ENCODE assay signal across 21 mouse cellular contexts in genomic region chr15:80630147-80630546, GRCm38 (mm10). TPM values are rescaled to one million over a fixed set of nuclear protein-coding genes. Genes with fewer than 3 reads are reported as not detected.
A peak's percentile ranks its signal among the peaks of the same experiment; 100 is the strongest.
DNase-seq lines count a peak whose midpoint lies in the region; ATAC-seq and TF ChIP-seq lines count a peak whose summit lies in the region.
"Had no signal": no experiment of that assay in that cellular context is flagged by ENCODE, and none has a peak within 500 bp of the region (broad histone marks: within the 10 kb centered on the region; RNA-seq: fewer than 3 reads in every experiment).

No protein-coding gene starts in this region.

- 0 out of 2 replicates have a peak overlapping the region, but pooled peaks have one; percentile 16 for H3K9ac ChIP-seq in hindbrain, embryonic 14.5 days
- no peak overlapping the region for H3K9ac ChIP-seq in hindbrain, postnatal 0 days (replicated peaks; ENCODE audit: low read length)
- H3K9ac ChIP-seq: forebrain, embryonic 15.5 days; midbrain, embryonic 12.5 days; neural tube, embryonic 13.5 days had no signal

- H3K4me2 ChIP-seq in hindbrain, embryonic 14.5 days (replicated peaks), result no peak overlapping the region
- no peak overlapping the region for H3K4me2 ChIP-seq in hindbrain, postnatal 0 days (ENCODE audit: low read depth, low read length)
- H3K4me2 ChIP-seq: forebrain, embryonic 15.5 days; liver, embryonic 11.5 days; neural tube, embryonic 13.5 days had no signal

- H3K27ac ChIP-seq in hindbrain, embryonic 14.5 days, result no peak overlapping the region
- no peak overlapping the region for H3K27ac ChIP-seq in hindbrain, postnatal 0 days
- H3K27ac ChIP-seq in spleen, adult 2 months (ENCODE audit: insufficient read depth, low read length), result peak overlapping the region; percentile 59; the same call in 1 of the 2 replicates
- H3K27ac ChIP-seq: forebrain, embryonic 15.5 days; macrophage; midbrain, embryonic 12.5 days; neural tube, embryonic 13.5 days had no signal

- peaks cover 5% of the 10 kb centered on the region; the same call in 1 of the 2 replicates for H3K4me1 ChIP-seq in hindbrain, embryonic 14.5 days (replicated peaks; ENCODE audit: control insufficient read depth, insufficient read depth, low read length)
- H3K4me1 ChIP-seq in hindbrain, postnatal 0 days (ENCODE audit: insufficient read depth, low read length), result no peaks in the 10 kb centered on the region
- peaks cover 33% of the 10 kb centered on the region; the same call in 1 of the 2 replicates for H3K4me1 ChIP-seq in spleen, adult 2 months (ENCODE audit: control insufficient read depth, insufficient read depth, insufficient read length)
- H3K4me1 ChIP-seq: forebrain, embryonic 15.5 days; neural tube, embryonic 13.5 days had no signal

- no peaks in the 10 kb centered on the region for H3K9me3 ChIP-seq in hindbrain, embryonic 14.5 days (ENCODE audit: control insufficient read depth, low read length)
- no peaks in the 10 kb centered on the region for H3K9me3 ChIP-seq in hindbrain, postnatal 0 days (ENCODE audit: low read length)
- H3K9me3 ChIP-seq: forebrain, embryonic 15.5 days; neural tube, embryonic 13.5 days had no signal

- no peak for TF ChIP-seq CTCF in hindbrain, postnatal 0 days (IDR thresholded peaks at IDR 0.05; ENCODE audit: low read depth)
- TF ChIP-seq CTCF in spleen, adult 2 months (IDR thresholded peaks at IDR 0.05; ENCODE audit: extremely low read depth, insufficient read depth, insufficient read length, insufficient replicate concordance), result no peak

- no peak for DNase-seq in hindbrain, embryonic 14.5 days (ENCODE audit: low spot score)
- DNase-seq in hindbrain, postnatal 0 days (ENCODE audit: low spot score), result no peak
- DNase-seq in spleen, adult 2 months (ENCODE audit: low read depth in 1 of 2, low spot score in 2 of 2), result no peak
- no peak for DNase-seq in spleen, postnatal 4 days (ENCODE audit: low spot score in 2 of 2)
- DNase-seq in splenic B cell, adult 2 months (ENCODE audit: low read depth, low spot score), result peak; percentile 48
- DNase-seq in cerebellum, adult 9-10 months, result no peak
- DNase-seq in ovary, postnatal 36 days (ENCODE audit: low spot score), result no peak
- DNase-seq: adrenal gland, postnatal 25 days; cerebellum, adult 11 months; cerebellum, postnatal 25 days; embryo, embryonic 11 days; kidney, adult 2 months; kidney, postnatal 25 days; lung, adult 18-20 months; right cerebral cortex, postnatal 25 days had no signal

- WGBS in hindbrain, embryonic 14.5 days, result 77% methylated on average over 7 of the region's 7 CpGs
- WGBS in hindbrain, postnatal 0 days, result 76% methylated on average over 7 of the region's 7 CpGs
- WGBS in spleen, adult 2 months, result 19% methylated on average over 7 of the region's 7 CpGs

- no peak for TF ChIP-seq POLR2A in spleen, adult 2 months (IDR thresholded peaks at IDR 0.05; ENCODE audit: low read depth, low read length)

- no peaks in the 10 kb centered on the region for H3K27me3 ChIP-seq in hindbrain, embryonic 14.5 days (ENCODE audit: control insufficient read depth, insufficient read depth, low read length)
- no peaks in the 10 kb centered on the region for H3K27me3 ChIP-seq in hindbrain, postnatal 0 days (ENCODE audit: insufficient read depth, low read length)
- no peaks in the 10 kb centered on the region for H3K27me3 ChIP-seq in spleen, adult 2 months (ENCODE audit: control insufficient read depth, insufficient read depth, low read length)
- H3K27me3 ChIP-seq in splenic B cell, adult 2 months (ENCODE audit: control insufficient read depth, insufficient read depth, low read length, poor library complexity, severe bottlenecking), result no peaks in the 10 kb centered on the region
- H3K27me3 ChIP-seq: forebrain, embryonic 15.5 days; midbrain, embryonic 12.5 days had no signal

- no peak for ATAC-seq in hindbrain, embryonic 14.5 days (ENCODE audit: low FRiP score)
- no peak for ATAC-seq in hindbrain, postnatal 0 days
- ATAC-seq in CD4-positive, CD25-positive, alpha-beta regulatory T cell, adult 4 months, result peak; percentile 56
- ATAC-seq: forebrain, embryonic 15.5 days had no signal

- no peaks in the 10 kb centered on the region for H3K36me3 ChIP-seq in hindbrain, embryonic 14.5 days (replicated peaks; ENCODE audit: control insufficient read depth, insufficient read depth)
- no peaks in the 10 kb centered on the region for H3K36me3 ChIP-seq in hindbrain, postnatal 0 days (ENCODE audit: insufficient read depth, low read length)
- peaks cover 15% of the 10 kb centered on the region for H3K36me3 ChIP-seq in spleen, adult 2 months (ENCODE audit: control insufficient read depth, insufficient read depth, low read length)
- H3K36me3 ChIP-seq in splenic B cell, adult 2 months (ENCODE audit: control insufficient read depth, insufficient read depth, low read length, poor library complexity, severe bottlenecking), result peaks cover 8% of the 10 kb centered on the region
- H3K36me3 ChIP-seq: forebrain, embryonic 15.5 days; midbrain, embryonic 12.5 days; neural tube, embryonic 13.5 days had no signal

- no peak overlapping the region for H3K4me3 ChIP-seq in hindbrain, embryonic 14.5 days (replicated peaks; ENCODE audit: low read length)
- no peak overlapping the region for H3K4me3 ChIP-seq in hindbrain, postnatal 0 days (ENCODE audit: low read length)
- H3K4me3 ChIP-seq in spleen, adult 2 months (ENCODE audit: extremely low read depth, insufficient read depth, insufficient read length), result no peak overlapping the region
- H3K4me3 ChIP-seq: forebrain, embryonic 15.5 days; midbrain, embryonic 12.5 days; neural tube, embryonic 13.5 days had no signal

RNA-seq across cellular contexts. Expression of gene Fam83f, which starts 41.5 kb away (rescaled TPM):
- polyA plus RNA-seq in hindbrain, embryonic 14.5 days (2014; fragmentation: Nextera tagmentation; extraction: Ambion mirVana), result 0.07 and 0.20 TPM in 2 replicates
- 0.90 and 0.94 TPM in 2 replicates for total RNA-seq in hindbrain, postnatal 0 days (2014; rRNA removed)
- 0.21 and 0.33 TPM in 2 replicates for polyA plus RNA-seq in hindbrain, postnatal 0 days (2015; fragmentation: Nextera tagmentation; extraction: Ambion mirVana)
- 1.1 and 1.3 TPM in 2 replicates for polyA plus RNA-seq in spleen, adult 2 months (2012; rRNA removed)
- under 1 TPM in 1 of 2 experiments, not detected in 1; 0.30 TPM for polyA plus RNA-seq in CD4-positive, CD25-positive, alpha-beta regulatory T cell, adult 4 months (2017; shearing (Covaris generic))

RNA-seq across cellular contexts. Expression of gene Grap2, which starts 57.8 kb away (rescaled TPM):
- 0.23 and 0.26 TPM in 2 replicates for polyA plus RNA-seq in hindbrain, embryonic 14.5 days (2014; fragmentation: Nextera tagmentation; extraction: Ambion mirVana)
- total RNA-seq in hindbrain, postnatal 0 days (2014; rRNA removed), result 0.05 and 1.6 TPM in 2 replicates
- 0.11 TPM in 1 of 2 replicates, not detected in the other for polyA plus RNA-seq in hindbrain, postnatal 0 days (2015; fragmentation: Nextera tagmentation; extraction: Ambion mirVana)
- polyA plus RNA-seq in spleen, adult 2 months (2012; rRNA removed), result 54.4 and 58.2 TPM in 2 replicates
- polyA plus RNA-seq in CD4-positive, CD25-positive, alpha-beta regulatory T cell, adult 4 months (2017; shearing (Covaris generic)), result 10 to 100 TPM; 37.7 to 55.0 TPM

Comparison
In these comparisons a context has a peak if more than half of its experiments do, and no peak if none do; other contexts are left out.
1. RNA of gene Grap2, which starts 57.8 kb away (polyA plus RNA-seq): 37.7 to 55.0 TPM in CD4-positive, CD25-positive, alpha-beta regulatory T cell, adult 4 months and 54.4 to 58.2 TPM in spleen, adult 2 months; 0.23 to 0.26 TPM in hindbrain, embryonic 14.5 days and 0.11 TPM in hindbrain, postnatal 0 days; every median in the first group is over 10 times any median in the second.